Mouse (Mus musculus): Measurements from ENCODE around the gene Spred2. TPM values are rescaled to one million over a fixed set of nuclear protein-coding genes. Genes with fewer than 3 reads are reported as not detected.
A peak's percentile ranks its signal among the peaks of the same experiment; 100 is the strongest.

The Spred2 gene
- polyA plus RNA-seq, 1 experiment from 2014 or later = 4.4 TPM

DNA sequence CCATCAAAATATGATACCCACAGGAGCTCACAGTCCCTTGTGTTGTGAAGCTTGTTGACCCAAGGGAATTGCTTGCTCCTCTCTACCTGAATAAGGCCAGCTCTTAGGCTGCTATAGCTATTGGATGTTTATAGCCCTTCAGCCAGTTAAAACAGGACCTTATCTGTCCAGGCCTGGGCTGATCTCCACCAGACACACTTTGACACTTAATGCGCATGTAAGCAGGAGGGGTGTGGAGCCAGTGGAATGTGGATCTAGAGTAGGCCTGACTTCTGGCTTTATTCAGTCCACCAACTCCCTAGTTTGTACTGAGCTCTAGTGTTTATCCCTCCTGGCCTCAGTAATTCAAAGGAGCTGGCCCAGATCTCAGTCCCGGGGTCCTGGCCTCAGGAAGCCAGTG lies 42.1 kb downstream of the Spred2 start:
- 36% methylated on average over 2 of the region's 2 CpGs for WGBS
- no peak overlapping the region for H3K4me3 ChIP-seq (ENCODE audit: low read length)
- no peaks in the 10 kb centered on the region for H3K9me3 ChIP-seq (ENCODE audit: control insufficient read depth, low read length)
- H3K36me3 ChIP-seq (ENCODE audit: control insufficient read depth, insufficient read depth, low read length) = no peaks in the 10 kb centered on the region
- ATAC-seq = peak; percentile 84
- no peak overlapping the region for H3K9ac ChIP-seq (ENCODE audit: low read depth, low read length)
- H3K4me1 ChIP-seq (ENCODE audit: control insufficient read depth, insufficient read depth, low read length) = peaks cover 41% of the 10 kb centered on the region
- H3K4me2 ChIP-seq (ENCODE audit: low read depth, low read length) = no peak overlapping the region
- H3K27me3 ChIP-seq (replicated peaks; ENCODE audit: control insufficient read depth, insufficient read depth, low read length) = no peaks in the 10 kb centered on the region
- peak overlapping the region; percentile 62 for H3K27ac ChIP-seq (ENCODE audit: low read length)

DNA sequence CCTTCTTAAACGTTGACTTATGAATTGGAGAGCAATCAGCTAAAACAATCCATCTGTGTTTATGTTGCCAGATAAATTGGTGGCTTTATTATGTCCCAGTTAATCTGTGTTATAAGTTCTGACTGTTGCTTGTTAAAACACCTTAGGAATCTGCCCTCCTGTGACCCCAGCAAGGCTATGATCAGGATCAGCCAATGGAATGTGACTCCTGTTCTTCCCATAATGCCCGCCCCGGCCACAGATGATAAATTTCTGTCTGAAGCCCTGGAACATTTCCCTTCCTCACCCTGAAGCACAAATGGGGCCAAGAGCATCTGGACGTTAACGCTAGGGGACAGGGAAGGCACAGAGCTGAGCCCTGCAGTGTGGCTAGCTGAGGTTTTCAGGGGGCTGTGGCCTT lies 45.4 kb downstream of the Spred2 start:
- Histone ChIP-seq H3K9ac (ENCODE audit: low read depth, low read length) (no peak overlapping the region), H3K4me1 (ENCODE audit: control insufficient read depth, insufficient read depth, low read length) (peaks cover 44% of the 10 kb centered on the region), H3K9me3 (ENCODE audit: control insufficient read depth, low read length) (no peaks in the 10 kb centered on the region), H3K4me2 (ENCODE audit: low read depth, low read length) (no peak overlapping the region), H3K27ac (ENCODE audit: low read length) (no peak overlapping the region), H3K27me3 (replicated peaks; ENCODE audit: control insufficient read depth, insufficient read depth, low read length) (no peaks in the 10 kb centered on the region), H3K4me3 (ENCODE audit: low read length) (no peak overlapping the region), H3K36me3 (ENCODE audit: control insufficient read depth, insufficient read depth, low read length) (no peaks in the 10 kb centered on the region)
- 18% methylated on average over 5 of the region's 5 CpGs for WGBS
- ATAC-seq = no peak

- Histone ChIP-seq H3K4me1 (ENCODE audit: control insufficient read depth, insufficient read depth, low read length) (peaks cover 25% of the 10 kb centered on the region), H3K27me3 (replicated peaks; ENCODE audit: control insufficient read depth, insufficient read depth, low read length) (no peaks in the 10 kb centered on the region), H3K4me2 (ENCODE audit: low read depth, low read length) (no peak overlapping the region), H3K4me3 (ENCODE audit: low read length) (no peak overlapping the region), H3K9me3 (ENCODE audit: control insufficient read depth, low read length) (no peaks in the 10 kb centered on the region), H3K36me3 (ENCODE audit: control insufficient read depth, insufficient read depth, low read length) (no peaks in the 10 kb centered on the region), H3K27ac (ENCODE audit: low read length) (no peak overlapping the region), H3K9ac (ENCODE audit: low read depth, low read length) (no peak overlapping the region)
- ATAC-seq = peak; percentile 49
- 81% methylated on average over 4 of the region's 4 CpGs for WGBS
Observed at GRCm38 (mm10) chr11:19971954-19972750, 48.0 kb downstream of the Spred2 start.

- H3K4me3 ChIP-seq (ENCODE audit: low read length) = no peak overlapping the region
- H3K4me2 ChIP-seq (ENCODE audit: low read depth, low read length) = no peak overlapping the region
- WGBS = 49% methylated on average over 7 of the region's 7 CpGs
- H3K9me3 ChIP-seq (ENCODE audit: control insufficient read depth, low read length) = no peaks in the 10 kb centered on the region
- no peak overlapping the region for H3K9ac ChIP-seq (ENCODE audit: low read depth, low read length)
- peak; percentile 17; the same call in 1 of the 2 replicates for ATAC-seq
- peaks cover 30% of the 10 kb centered on the region for H3K4me1 ChIP-seq (ENCODE audit: control insufficient read depth, insufficient read depth, low read length)
- peak overlapping the region; percentile 8; the same call in 1 of the 2 replicates for H3K27ac ChIP-seq (ENCODE audit: low read length)
- no peaks in the 10 kb centered on the region for H3K27me3 ChIP-seq (replicated peaks; ENCODE audit: control insufficient read depth, insufficient read depth, low read length)
- no peaks in the 10 kb centered on the region for H3K36me3 ChIP-seq (ENCODE audit: control insufficient read depth, insufficient read depth, low read length)
Observed at GRCm38 (mm10) chr11:19973032-19973790, 49.0 kb downstream of the Spred2 start.

DNA sequence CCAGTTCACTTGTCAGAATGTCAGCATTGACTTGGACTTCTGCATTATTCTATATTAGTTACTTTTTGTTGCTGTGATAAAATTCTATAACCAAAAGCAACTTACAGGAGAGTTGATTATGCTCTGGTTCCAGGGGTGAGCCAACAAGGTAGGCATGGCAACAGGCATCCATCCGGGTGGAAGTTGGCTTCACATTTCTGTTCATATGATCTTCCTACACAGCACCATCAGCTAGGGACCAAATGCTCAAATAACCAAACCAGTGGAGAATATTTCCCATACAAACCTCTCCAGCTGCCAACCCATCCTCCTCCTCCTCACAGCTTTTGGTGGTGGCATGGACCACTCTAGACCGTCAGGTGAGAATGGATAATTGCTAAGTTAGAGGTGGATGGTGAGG lies 51.9 kb downstream of the Spred2 start:
- WGBS = 94% methylated on average over 2 of the region's 2 CpGs
- H3K9ac ChIP-seq (ENCODE audit: low read depth, low read length) = no peak overlapping the region
- peaks cover 45% of the 10 kb centered on the region for H3K4me1 ChIP-seq (ENCODE audit: control insufficient read depth, insufficient read depth, low read length)
- no peaks in the 10 kb centered on the region for H3K9me3 ChIP-seq (ENCODE audit: control insufficient read depth, low read length)
- no peaks in the 10 kb centered on the region for H3K36me3 ChIP-seq (ENCODE audit: control insufficient read depth, insufficient read depth, low read length)
- ATAC-seq = no peak
- H3K27me3 ChIP-seq (replicated peaks; ENCODE audit: control insufficient read depth, insufficient read depth, low read length) = no peaks in the 10 kb centered on the region
- no peak overlapping the region for H3K4me2 ChIP-seq (ENCODE audit: low read depth, low read length)
- no peak overlapping the region for H3K4me3 ChIP-seq (ENCODE audit: low read length)
- H3K27ac ChIP-seq (ENCODE audit: low read length) = no peak overlapping the region

- Histone ChIP-seq H3K4me2 (ENCODE audit: low read depth, low read length) (no peak overlapping the region), H3K9ac (ENCODE audit: low read depth, low read length) (no peak overlapping the region), H3K27ac (ENCODE audit: low read length) (peak overlapping the region; percentile 17), H3K4me3 (ENCODE audit: low read length) (no peak overlapping the region), H3K4me1 (ENCODE audit: control insufficient read depth, insufficient read depth, low read length) (peaks cover 41% of the 10 kb centered on the region), H3K9me3 (ENCODE audit: control insufficient read depth, low read length) (no peaks in the 10 kb centered on the region), H3K36me3 (ENCODE audit: control insufficient read depth, insufficient read depth, low read length) (no peaks in the 10 kb centered on the region), H3K27me3 (replicated peaks; ENCODE audit: control insufficient read depth, insufficient read depth, low read length) (no peaks in the 10 kb centered on the region)
- ATAC-seq = no peak
- WGBS = 74% methylated on average over 2 of the region's 2 CpGs
Observed at GRCm38 (mm10) chr11:19977687-19978086, 53.5 kb downstream of the Spred2 start.

DNA sequence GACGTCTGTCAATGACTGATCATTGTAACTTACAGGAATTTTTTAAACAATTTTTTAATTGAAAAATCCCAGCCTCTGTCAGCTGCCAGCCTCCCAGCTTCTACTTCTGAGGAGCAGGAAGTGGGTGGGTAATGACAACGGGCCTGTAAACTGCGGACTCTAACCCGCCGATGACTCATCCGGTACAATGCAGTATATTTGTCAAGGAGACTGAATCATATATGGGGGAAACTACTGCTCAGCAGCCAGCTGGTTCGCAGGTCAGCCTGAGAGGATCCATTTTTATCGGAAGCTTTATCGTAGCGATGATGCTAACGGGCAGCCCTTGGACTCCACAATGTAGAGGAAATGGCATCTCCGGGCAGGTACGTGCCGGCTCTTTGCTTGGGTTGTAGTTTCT lies 55.2 kb downstream of the Spred2 start:
- H3K27me3 ChIP-seq (replicated peaks; ENCODE audit: control insufficient read depth, insufficient read depth, low read length) = no peaks in the 10 kb centered on the region
- 15% methylated on average over 14 of the region's 14 CpGs for WGBS
- no peaks in the 10 kb centered on the region for H3K36me3 ChIP-seq (ENCODE audit: control insufficient read depth, insufficient read depth, low read length)
- peaks cover 42% of the 10 kb centered on the region for H3K4me1 ChIP-seq (ENCODE audit: control insufficient read depth, insufficient read depth, low read length)
- H3K4me2 ChIP-seq (ENCODE audit: low read depth, low read length) = peak overlapping the region; percentile 42
- H3K4me3 ChIP-seq (ENCODE audit: low read length) = no peak overlapping the region
- H3K9ac ChIP-seq (ENCODE audit: low read depth, low read length) = peak overlapping the region; percentile 52
- peak overlapping the region; percentile 89 for H3K27ac ChIP-seq (ENCODE audit: low read length)
- peak; percentile 94 for ATAC-seq
- H3K9me3 ChIP-seq (ENCODE audit: control insufficient read depth, low read length) = no peaks in the 10 kb centered on the region

DNA sequence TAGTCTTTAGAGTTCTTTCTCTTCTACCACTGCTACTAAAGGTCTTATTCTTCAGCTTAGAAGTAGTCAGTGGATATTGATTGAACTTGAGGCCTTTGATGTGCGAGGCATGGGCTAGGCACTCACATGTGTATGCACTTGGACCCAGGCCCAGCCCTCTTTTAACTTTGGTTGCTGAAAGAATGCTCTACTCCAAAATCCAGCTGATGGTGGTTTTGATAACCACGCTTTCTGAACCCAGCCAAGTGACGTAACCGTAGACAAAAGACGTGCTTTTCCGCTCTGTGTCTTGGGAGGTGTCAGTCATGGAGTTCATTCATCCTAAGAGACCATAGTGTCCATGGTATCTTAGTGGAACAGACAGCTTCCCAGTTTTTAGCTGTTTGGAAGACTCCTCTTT lies 57.9 kb downstream of the Spred2 start:
- H3K4me2 ChIP-seq (ENCODE audit: low read depth, low read length) = no peak overlapping the region
- H3K4me3 ChIP-seq (ENCODE audit: low read length) = no peak overlapping the region
- H3K27ac ChIP-seq (ENCODE audit: low read length) = no peak overlapping the region
- no peaks in the 10 kb centered on the region for H3K9me3 ChIP-seq (ENCODE audit: control insufficient read depth, low read length)
- peaks cover 60% of the 10 kb centered on the region for H3K4me1 ChIP-seq (ENCODE audit: control insufficient read depth, insufficient read depth, low read length)
- ATAC-seq = no peak
- no peaks in the 10 kb centered on the region for H3K27me3 ChIP-seq (replicated peaks; ENCODE audit: control insufficient read depth, insufficient read depth, low read length)
- 79% methylated on average over 6 of the region's 6 CpGs for WGBS
- H3K9ac ChIP-seq (ENCODE audit: low read depth, low read length) = no peak overlapping the region
- H3K36me3 ChIP-seq (ENCODE audit: control insufficient read depth, insufficient read depth, low read length) = no peaks in the 10 kb centered on the region

DNA sequence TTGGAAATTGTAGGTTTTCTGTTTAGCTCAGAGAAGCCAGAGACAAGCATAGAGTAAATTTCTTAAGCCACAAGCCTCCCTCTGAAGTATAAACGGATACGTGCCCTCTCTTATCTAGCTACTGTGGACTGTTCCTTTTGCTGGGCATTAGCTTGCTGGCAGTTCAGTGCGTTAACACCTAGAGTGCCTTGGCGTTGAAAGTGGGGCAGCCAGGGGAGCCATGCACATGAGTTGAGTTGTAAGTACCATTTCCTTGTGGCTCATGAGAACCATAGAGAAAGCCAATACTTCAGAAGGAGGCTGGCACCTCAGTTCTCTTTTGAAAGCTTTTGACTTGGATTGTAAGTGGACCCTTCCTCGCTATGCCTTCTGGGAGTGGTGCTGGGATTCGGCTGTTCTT lies 58.6 kb downstream of the Spred2 start:
- Histone ChIP-seq H3K4me3 (ENCODE audit: low read length) (no peak overlapping the region), H3K9me3 (ENCODE audit: control insufficient read depth, low read length) (no peaks in the 10 kb centered on the region), H3K27ac (ENCODE audit: low read length) (peak overlapping the region; percentile 46; the same call in 1 of the 2 replicates), H3K4me1 (ENCODE audit: control insufficient read depth, insufficient read depth, low read length) (peaks cover 66% of the 10 kb centered on the region), H3K27me3 (replicated peaks; ENCODE audit: control insufficient read depth, insufficient read depth, low read length) (no peaks in the 10 kb centered on the region), H3K36me3 (ENCODE audit: control insufficient read depth, insufficient read depth, low read length) (no peaks in the 10 kb centered on the region), H3K4me2 (ENCODE audit: low read depth, low read length) (no peak overlapping the region), H3K9ac (ENCODE audit: low read depth, low read length) (no peak overlapping the region)
- no peak for ATAC-seq
- WGBS = 48% methylated on average over 6 of the region's 6 CpGs

Data from intestine, embryonic 16.5 days (tissue).